Mouse (Mus musculus): ENCODE measurements around the gene Cdr2l. TPM values are rescaled to one million over a fixed set of nuclear protein-coding genes. Genes with fewer than 3 reads are reported as not detected.

The Cdr2l gene
- polyA plus RNA-seq (2012; rRNA removed): 4.0 and 4.2 TPM in 2 replicates

DNA sequence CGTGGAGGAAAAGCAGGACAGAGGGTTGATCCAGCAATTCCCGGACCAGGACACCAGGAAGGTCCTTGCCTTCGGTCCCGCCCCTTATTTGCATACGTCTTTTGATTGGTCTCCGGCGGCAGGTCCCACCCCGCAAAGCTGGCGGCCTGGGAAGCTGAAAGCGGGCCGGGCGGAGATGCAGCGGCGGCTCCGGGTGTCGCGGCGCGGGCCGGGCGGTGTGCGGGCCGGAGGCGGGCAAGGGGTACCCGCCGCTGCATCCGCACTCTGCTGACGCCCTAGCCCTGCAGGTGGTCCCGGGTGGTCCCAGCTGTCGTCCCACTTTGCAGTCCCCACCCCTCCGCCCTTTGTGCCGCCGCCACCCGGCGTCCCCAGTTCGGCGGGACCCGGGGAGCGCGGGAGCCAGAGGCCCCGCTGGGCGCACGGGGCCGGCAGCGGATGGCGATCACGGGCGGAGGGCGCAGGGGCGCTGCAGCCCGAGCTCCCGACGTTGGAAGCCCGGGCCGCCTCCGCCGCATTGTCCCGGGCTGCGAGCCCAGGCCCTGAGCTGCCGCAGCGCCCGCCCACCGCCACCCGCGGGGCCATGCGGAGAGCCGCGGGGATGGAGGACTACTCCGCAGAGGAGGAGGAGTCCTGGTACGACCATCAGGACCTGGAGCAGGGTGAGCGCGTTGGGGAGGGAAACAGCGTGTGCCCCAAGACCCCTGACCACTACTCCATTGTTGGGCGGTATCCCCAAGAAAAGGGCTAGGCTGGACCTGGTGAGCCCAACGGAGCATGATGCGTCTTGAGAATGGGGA is at the start of gene Cdr2l:
Gene Cdr2l, plus strand, starts transcription at position 174 of the 797 bp plus-strand sequence.
- 1% methylated on average over 75 of the region's 76 CpGs for WGBS
- peak; percentile 84 for DNase-seq (ENCODE audit: low read depth, low spot score)

DNA sequence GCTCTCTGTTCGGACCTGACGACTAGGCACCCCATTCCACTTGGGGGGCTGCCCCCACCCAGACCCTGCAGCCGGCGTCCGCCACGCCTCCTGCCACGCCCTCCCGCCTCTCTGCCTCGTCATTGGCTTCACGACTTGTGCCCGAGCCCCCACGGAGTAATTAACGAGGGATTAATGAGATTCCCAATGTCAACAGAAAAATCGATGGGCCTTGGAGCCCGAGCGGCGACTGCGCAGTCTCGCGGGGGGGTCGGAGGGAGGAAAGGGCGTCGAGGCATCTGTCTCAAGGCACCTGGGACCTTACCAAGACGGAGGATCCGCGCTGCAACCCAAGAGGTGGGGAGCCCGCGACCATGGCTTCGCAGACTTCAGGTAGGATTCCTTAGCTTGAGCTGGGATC is 47.2 kb upstream of the Cdr2l start, which contains the start of gene Otop3:
Gene Otop3, plus strand, starts transcription at position 201 of the 400 bp plus-strand sequence.
- WGBS: 4% methylated on average over 29 of the region's 29 CpGs
- DNase-seq (ENCODE audit: low read depth, low spot score): no peak

DNA sequence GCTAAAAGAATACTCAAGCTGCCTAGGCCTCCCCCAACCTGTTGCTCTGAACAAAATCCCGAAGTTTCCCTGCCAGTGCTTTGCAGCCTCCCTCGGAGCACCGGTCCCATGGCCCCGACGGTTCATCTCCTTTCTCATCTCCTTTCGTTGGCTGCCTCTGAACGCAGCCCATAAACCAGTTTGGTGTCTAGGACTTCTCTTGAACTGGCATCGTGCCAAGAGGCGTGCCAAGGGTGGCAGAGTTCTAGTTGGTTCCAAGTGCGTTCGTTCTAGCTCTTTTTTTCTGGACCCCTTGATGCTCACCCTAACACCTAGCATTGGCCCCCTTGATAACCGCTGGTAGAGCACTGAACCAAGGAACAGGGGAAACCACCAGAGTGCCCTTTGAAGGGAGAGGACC is 46.5 kb upstream of the Cdr2l start:
- peak; percentile 46 for DNase-seq (ENCODE audit: low read depth, low spot score)
- 20% methylated on average over 12 of the region's 12 CpGs for WGBS

DNA sequence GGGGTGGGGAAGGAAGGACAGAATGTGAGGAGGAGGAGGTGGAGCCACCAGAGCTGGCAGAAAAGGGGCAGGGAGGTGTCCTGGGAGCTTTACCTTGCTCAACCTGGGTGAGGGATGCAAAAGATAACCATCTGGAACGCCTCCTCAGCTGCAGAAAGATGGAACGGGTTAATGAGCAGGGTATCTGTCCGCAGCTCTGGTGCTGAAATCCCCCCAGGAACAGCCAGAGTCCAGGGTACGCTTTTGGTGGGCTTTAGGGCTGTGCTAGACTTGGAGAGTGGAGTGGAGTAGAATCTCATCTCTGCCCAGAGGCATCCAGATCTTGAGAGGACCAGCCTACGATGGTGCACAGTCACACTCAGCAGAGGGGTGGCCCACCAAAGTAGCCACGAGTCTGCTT is 45.6 kb upstream of the Cdr2l start:
- 12% methylated on average over 6 of the region's 6 CpGs for WGBS

DNA sequence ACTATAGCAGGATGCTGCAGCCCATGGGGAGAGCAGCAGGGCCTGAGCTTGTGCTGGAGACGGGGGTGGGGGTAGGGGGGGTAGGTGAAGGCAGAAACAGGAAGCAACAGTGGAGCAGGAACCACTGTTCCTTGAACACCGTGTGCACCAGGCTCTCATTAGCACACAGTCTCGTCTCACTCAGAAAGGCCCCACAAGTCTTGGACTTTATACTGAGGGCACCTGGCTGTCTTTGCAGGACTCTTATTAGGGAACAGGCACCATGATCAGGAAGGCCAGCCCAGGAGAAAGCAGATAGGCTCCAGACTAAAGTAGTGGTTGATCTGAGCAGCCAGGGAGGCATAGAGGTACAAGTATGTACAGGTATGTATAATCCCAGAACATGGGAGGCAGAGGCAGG is 44.4 kb upstream of the Cdr2l start:
- 23% methylated on average over 3 of the region's 3 CpGs for WGBS
- no peak for DNase-seq (ENCODE audit: low read depth, low spot score)

More for the DNA sequence above, 45.6 kb upstream of the Cdr2l start:
- no peak for DNase-seq (ENCODE audit: low read depth, low spot score)

DNA sequence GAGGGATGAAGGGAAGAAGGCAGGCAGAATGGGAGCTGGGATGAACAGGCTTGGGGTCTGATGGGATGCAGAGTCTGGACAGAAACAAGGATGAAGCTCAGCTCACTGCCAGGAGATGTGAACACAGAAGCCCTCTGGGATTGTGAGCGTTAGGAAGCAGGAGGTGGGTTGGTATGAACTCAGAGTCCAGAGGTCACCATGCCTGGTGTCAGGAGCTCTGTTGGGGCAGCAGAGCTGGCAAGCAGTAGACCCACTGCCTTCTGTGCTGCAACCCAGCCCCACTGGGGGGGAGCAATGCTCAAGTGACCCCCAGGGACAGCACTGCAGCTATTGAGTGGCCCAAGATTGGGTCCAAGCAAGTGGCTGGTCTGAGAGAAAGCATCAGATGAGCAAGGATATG is 43.9 kb upstream of the Cdr2l start:
- WGBS: 29% methylated on average over 1 of the region's 1 CpGs
- DNase-seq (ENCODE audit: low read depth, low spot score): no peak

DNA sequence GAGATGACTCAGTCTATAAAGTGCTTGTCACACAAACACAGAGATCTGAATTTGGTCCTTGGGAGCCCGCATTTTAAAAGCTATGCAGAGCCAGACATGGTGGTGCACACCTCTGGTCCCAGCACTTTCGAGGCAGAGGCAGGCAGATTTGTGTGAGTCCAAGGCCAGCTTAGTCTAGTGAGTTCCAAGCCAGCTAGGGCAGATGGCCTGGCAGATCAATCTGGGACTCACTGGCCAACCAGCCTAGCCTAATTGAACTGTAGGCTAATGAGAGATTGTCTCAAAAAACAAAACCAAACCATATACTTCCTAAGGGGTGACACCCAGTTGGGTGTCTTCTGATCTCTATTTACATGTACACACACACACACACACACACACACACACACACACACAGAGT is 40.5 kb upstream of the Cdr2l start:
- DNase-seq (ENCODE audit: low read depth, low spot score): no peak
- WGBS: 39% methylated on average over 2 of the region's 2 CpGs

DNA sequence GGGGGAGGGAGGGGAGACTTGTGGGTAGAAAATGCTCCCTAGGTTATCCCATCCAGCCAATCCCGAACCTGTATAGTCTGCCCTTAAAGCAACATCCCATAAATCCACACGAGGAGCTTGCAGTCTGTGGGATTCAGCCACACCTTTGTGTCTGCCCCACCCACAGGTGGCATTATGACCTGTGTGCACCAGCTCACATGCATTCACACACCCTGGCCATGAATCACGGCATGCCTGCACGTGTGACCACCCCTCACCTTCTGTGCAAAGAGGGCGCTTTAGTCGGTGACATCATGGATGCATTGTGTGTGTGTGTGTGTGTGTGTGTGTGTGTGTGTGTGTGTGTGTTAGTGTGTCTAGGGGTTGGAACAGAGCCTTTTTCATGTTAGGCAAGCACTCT is 39.9 kb upstream of the Cdr2l start:
- WGBS: 31% methylated on average over 6 of the region's 6 CpGs
- DNase-seq (ENCODE audit: low read depth, low spot score): no peak

DNA sequence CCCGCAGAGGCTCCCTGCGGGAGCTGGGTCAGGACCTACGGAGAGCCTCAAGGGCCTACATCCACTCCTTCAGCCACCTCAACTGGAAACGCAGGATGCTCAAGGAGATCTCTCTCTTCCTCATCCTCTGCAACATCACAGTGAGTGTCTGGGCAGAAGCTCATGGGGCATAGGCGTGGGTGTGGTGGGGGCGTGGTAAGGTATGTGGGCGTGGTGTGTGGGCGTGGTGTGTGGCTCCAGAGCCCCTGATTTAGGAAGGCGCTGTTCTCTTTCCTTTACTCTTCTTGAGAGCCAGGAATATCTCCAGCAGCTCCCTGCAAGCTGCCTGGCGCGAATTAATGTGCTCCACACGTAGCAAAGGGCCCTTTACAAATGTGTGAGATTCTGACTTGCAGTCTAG is 36.7 kb upstream of the Cdr2l start:
- DNase-seq (ENCODE audit: low read depth, low spot score): no peak

DNA sequence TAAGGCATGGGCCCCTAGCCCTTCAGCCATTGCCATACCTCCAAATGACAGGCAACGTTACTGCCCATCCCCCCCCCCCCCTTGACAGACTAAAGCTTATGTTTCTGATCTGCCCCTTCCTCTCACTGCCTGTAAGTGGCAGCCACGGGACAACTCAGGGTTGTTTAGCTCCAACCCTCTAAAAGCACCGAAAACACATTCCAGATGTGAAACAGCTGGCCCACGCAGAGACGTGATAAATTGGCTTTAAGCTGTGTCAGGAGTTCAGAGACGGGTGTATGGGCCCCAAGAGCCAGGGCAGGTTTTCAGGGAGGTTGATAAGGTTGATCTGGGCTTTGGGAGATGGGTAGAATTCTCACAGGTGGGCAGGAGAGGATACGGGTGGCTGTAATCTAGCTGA is 36.2 kb upstream of the Cdr2l start:
- 47% methylated on average over 7 of the region's 7 CpGs for WGBS
- no peak for DNase-seq (ENCODE audit: low read depth, low spot score)

More for the DNA sequence above, 36.7 kb upstream of the Cdr2l start:
- 25% methylated on average over 12 of the region's 12 CpGs for WGBS

DNA sequence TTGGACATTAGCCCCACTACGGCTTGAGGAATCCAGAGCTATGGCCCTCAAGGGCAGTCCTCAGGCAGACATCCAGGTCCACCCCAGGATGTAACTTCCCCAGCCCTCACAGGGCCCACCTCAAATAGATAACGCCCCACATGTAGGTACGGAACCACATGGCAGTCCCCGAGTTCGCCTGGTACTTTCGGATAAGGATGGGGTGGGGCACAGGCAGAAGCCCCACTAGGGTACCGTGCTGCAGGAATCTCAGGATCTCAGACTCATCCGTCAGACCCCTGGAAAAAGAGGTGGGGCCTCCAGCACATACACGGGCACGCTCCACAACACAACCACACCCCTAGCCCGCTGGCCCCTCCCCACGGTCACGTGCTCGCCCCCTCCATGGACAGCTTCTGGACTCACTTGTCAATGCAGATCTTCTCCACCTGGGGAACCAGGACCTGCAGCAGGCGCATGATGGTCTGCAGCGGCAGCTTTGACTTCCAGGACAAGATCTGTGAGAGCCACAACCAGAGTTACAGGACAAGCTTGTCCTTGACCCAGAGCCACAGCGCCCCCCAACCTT is 33.0 kb upstream of the Cdr2l start:
- WGBS: 74% methylated on average over 17 of the region's 17 CpGs
- no peak for DNase-seq (ENCODE audit: low read depth, low spot score)

DNA sequence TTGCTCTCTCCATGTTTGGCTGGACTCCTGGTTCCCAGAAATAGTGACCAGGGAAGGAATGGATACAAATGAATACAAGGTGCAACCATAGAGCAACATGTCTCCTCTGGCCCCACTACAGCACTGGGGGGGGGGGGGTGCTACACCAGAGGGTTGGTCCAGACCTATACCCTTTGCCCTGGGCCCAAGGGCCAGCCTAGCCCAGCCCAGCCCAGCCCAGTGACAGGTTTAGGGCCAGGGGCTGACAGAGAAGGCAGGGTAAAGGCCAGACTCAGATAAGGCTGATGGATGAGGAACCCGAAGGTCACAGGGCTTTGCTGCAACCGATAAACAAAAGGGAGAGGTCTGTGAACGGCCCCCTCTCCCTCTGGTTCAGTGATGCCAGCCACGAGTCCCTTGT is 31.7 kb upstream of the Cdr2l start:
- WGBS: 80% methylated on average over 4 of the region's 4 CpGs

DNA sequence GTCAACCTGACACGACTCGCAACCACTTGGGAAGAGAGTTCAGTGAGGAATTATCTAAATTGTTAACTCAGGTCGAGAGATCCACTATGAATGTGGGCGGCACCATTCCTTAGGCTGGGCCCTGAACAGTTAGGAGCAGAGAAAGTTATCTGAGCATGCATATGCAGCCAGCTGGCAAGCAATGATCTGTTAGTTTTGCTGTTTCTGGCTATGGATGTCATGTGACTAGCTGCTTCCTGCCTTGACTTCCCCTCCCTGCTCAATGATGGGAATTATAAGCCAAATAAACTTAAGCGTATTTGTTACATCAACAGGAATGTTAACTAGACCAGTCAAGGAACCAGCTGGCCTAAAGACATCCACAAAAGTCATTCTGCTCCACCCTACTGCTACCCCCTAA is 28.3 kb upstream of the Cdr2l start:
- no peak for DNase-seq (ENCODE audit: low read depth, low spot score)
- WGBS: 90% methylated on average over 5 of the region's 5 CpGs

More for the DNA sequence above, 31.7 kb upstream of the Cdr2l start:
- no peak for DNase-seq (ENCODE audit: low read depth, low spot score)

DNA sequence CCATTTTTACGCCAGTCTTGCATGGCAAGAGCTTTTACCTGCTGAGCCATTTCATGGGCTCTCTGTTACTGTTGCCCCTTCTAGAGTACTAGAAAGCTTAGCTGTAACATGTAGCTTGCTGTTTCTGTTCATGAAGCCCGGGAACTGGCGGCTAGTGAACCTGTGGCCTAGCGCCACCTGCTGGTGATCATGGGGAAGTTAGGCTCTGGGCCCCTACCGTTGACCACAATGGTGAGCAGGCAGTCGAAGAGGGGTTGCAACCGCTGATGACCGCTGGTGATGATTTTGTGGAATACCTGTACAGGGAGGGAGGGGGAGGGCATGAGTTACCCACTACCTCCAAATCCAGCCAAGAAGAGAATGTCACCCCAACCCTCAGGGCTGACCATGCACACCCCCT is 27.5 kb upstream of the Cdr2l start:
- 10% methylated on average over 8 of the region's 8 CpGs for WGBS
- no peak for DNase-seq (ENCODE audit: low read depth, low spot score)

DNA sequence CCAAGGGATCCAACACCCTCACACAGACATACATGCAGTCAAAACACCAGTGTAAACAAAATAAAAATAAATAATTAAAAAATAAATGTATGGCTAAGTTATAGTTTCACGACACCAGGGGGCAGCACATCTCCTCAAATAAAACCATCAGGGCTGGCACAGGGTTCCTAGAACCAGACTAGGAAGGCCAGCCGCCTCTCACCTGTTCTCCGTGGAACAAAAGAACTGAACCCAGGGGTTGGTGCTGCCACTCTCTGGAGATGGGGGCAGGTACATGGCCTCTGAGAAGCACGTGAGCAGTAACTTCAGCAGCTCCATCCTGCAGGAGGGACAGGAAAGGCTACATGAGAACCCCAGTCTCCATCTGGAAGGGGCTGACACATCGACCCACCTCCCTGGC is 23.2 kb upstream of the Cdr2l start:
- WGBS: 13% methylated on average over 5 of the region's 5 CpGs

DNA sequence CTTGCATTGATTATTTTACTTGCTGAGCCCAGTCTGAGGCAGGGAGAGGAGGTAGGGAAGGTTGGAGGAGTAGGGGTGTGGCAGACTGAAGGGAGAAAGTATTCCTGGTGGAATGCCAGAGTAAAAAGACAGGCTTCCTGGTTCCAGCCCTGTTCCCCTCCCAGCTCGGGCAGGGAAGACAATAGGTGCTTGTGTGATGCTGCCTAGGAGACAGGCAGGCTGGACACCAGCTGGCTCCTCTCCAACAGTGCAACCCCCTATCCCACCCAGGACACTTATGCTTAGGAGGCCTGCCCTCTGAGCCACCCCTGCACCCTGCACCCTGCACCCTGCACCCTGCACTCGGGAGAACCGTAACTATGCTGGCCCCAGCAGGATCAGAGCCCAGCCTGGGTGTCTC is 22.4 kb upstream of the Cdr2l start:
- DNase-seq (ENCODE audit: low read depth, low spot score): no peak
- WGBS: 21% methylated on average over 3 of the region's 3 CpGs

More for the DNA sequence above, 23.2 kb upstream of the Cdr2l start:
- no peak for DNase-seq (ENCODE audit: low read depth, low spot score)

DNA sequence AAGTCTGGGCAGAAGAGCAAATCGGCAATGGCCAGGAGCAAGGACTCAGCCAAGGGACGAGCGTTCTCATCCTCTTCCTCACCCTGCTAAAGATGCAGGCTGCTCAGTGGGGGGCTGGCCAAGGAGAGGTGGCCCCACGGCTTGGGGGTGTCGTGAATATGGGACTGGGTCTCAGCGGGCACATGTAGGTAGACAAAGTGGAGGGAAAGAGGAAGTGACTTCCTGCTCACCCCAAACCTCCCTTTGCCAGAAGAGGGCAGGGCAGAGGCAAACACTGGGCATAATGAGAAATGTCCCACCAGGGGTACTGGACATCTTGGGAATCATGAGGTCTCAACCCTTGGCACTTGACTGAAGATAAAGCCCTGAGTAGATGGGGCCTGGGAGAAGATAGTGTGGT is 22.0 kb upstream of the Cdr2l start:
- WGBS: 22% methylated on average over 6 of the region's 6 CpGs

DNA sequence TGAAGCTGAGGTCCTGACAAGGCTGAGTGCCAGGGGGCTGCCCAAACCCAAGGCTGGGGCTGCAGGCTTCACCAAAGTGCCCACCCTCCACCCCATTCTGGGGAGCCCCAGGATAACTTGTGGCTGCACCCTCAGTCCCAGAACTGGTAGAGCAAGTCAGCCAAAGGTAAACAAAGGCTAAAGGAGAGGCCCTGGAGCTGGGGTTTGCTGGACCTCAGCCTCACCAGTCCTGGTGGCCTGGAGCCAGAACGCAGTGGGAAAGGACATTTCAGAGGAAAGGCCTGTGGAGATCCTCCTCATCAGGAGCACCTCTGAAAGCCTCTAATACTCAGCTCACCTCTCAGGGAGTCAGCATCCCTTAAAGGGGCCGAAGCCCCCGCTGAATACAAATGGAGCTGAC is 17.6 kb upstream of the Cdr2l start:
- no peak for DNase-seq (ENCODE audit: low read depth, low spot score)
- WGBS: 70% methylated on average over 3 of the region's 3 CpGs

More for the DNA sequence above, 22.0 kb upstream of the Cdr2l start:
- no peak for DNase-seq (ENCODE audit: low read depth, low spot score)

DNA sequence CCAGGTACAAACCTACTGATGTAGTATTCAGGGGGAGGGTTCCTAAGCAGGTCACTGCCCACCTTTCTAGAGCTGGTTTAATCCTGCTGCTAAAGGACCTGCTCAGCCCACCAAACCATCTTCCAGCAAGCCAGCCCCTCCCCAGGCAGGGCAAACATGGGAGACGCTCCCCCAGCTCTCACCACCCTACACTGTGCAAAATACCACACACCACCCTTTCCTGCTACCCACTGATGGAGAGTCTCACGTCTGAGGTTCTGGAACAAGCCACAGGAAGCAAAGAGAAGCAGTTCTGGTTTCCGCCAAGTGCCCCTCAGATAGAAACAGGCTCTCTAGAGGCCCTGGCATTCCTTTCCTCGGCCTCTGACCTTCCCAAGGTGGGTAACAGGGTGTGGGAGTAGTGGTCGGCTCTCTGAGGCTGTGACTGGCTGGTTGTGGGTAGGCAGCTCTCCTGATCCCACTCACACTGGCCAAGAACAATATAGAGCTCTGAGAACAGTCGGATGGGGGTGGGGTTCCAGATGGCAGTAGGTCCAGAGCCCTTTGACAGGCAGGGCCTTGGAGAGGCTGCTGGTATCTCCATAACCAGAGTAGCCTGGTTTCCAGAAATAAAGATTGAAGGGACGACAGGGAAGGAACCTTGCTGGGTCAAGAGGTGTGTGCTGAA is 15.5 kb upstream of the Cdr2l start:
- 45% methylated on average over 7 of the region's 7 CpGs for WGBS
- DNase-seq (ENCODE audit: low read depth, low spot score): no peak

DNA sequence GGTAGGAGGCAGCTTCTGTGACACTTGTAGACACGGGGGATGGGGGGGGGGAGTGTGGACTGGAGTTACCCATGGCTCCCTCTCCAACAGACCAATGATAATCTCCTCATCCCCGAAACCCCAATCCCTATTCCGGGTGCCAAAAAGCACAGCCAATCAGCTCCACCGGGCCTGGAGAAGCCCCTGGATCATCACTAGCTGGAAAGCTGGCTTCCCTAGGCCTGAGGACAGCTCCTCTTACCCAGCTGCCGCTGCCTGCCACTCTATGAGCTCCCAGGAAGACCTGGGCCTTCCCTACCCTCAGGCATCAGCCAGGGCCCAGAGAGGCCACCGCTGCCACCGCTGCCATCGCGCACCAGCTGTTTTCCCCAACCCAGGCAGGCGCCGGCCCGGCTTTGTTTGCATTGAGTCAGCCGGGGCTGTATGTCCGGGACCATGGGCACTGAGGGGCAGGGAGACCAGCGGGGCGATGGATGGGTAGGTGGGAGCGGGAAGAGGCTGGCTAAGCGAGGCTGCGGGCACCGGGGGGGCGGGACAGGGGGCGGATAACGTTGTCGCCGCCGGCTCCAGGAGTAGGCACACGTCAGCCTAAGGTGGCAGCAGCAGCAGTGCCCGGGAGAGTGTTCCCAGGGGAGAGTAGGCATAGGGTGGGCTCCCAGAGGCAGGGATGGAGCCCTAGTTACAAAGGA is 14.9 kb upstream of the Cdr2l start:
- DNase-seq (ENCODE audit: low read depth, low spot score): no peak
- WGBS: 6% methylated on average over 28 of the region's 28 CpGs

Measured in large intestine, adult 2 months (tissue).